Mouse (Mus musculus): ENCODE measurements around the gene Phxr2. TPM values are rescaled to one million over a fixed set of nuclear protein-coding genes. Genes with fewer than 3 reads are reported as not detected.

Gene Phxr2
- polyA plus RNA-seq, 1 experiment from 2014 or later, result not detected

- Histone ChIP-seq H3K4me2 (replicated peaks) (0 out of 2 replicates have a peak overlapping the region, but pooled peaks have one; percentile 4), H3K9me3 (no peaks in the 10 kb centered on the region), H3K27me3 (replicated peaks) (no peaks in the 10 kb centered on the region), H3K4me3 (replicated peaks) (no peak overlapping the region), H3K4me1 (replicated peaks) (no peaks in the 10 kb centered on the region), H3K27ac (no peak overlapping the region), H3K9ac (no peak overlapping the region), H3K36me3 (no peaks in the 10 kb centered on the region)
- ATAC-seq, result peak; percentile 80
- 47% methylated on average over 23 of the region's 23 CpGs for WGBS
Observed at GRCm38 (mm10) chr10:99084397-99085239, 41.5 kb downstream of the Phxr2 start.

GRCm38 (mm10) chr10:99083431-99084003 lies 42.6 kb downstream of the Phxr2 start:
- Histone ChIP-seq H3K36me3 (no peaks in the 10 kb centered on the region), H3K4me2 (replicated peaks) (no peak overlapping the region), H3K27me3 (replicated peaks) (no peaks in the 10 kb centered on the region), H3K4me3 (replicated peaks) (no peak overlapping the region), H3K9ac (no peak overlapping the region), H3K27ac (no peak overlapping the region), H3K9me3 (no peaks in the 10 kb centered on the region), H3K4me1 (replicated peaks) (no peaks in the 10 kb centered on the region)
- WGBS, result 84% methylated on average over 14 of the region's 14 CpGs
- ATAC-seq, result no peak

- no peak overlapping the region for H3K4me2 ChIP-seq (replicated peaks)
- WGBS, result 82% methylated on average over 10 of the region's 10 CpGs
- ATAC-seq, result no peak
- no peaks in the 10 kb centered on the region for H3K36me3 ChIP-seq
- no peak overlapping the region for H3K4me3 ChIP-seq (replicated peaks)
- no peak overlapping the region for H3K9ac ChIP-seq
- H3K27ac ChIP-seq, result no peak overlapping the region
- no peaks in the 10 kb centered on the region for H3K4me1 ChIP-seq (replicated peaks)
- H3K27me3 ChIP-seq (replicated peaks), result no peaks in the 10 kb centered on the region
- H3K9me3 ChIP-seq, result no peaks in the 10 kb centered on the region
Observed at GRCm38 (mm10) chr10:99081569-99081990, 44.5 kb downstream of the Phxr2 start.

GRCm38 (mm10) chr10:99078621-99079020 lies 47.5 kb downstream of the Phxr2 start:
- Histone ChIP-seq H3K4me1 (replicated peaks) (no peaks in the 10 kb centered on the region), H3K9me3 (no peaks in the 10 kb centered on the region), H3K9ac (no peak overlapping the region), H3K27me3 (replicated peaks) (no peaks in the 10 kb centered on the region), H3K4me3 (replicated peaks) (no peak overlapping the region), H3K27ac (no peak overlapping the region), H3K4me2 (replicated peaks) (no peak overlapping the region), H3K36me3 (no peaks in the 10 kb centered on the region)
- ATAC-seq, result no peak
- WGBS, result 74% methylated on average over 2 of the region's 2 CpGs

- no peaks in the 10 kb centered on the region for H3K4me1 ChIP-seq (replicated peaks)
- ATAC-seq, result no peak
- H3K27ac ChIP-seq, result no peak overlapping the region
- H3K4me3 ChIP-seq (replicated peaks), result no peak overlapping the region
- H3K36me3 ChIP-seq, result no peaks in the 10 kb centered on the region
- WGBS, result 85% methylated on average over 18 of the region's 18 CpGs
- H3K9ac ChIP-seq, result no peak overlapping the region
- no peaks in the 10 kb centered on the region for H3K9me3 ChIP-seq
- no peak overlapping the region for H3K4me2 ChIP-seq (replicated peaks)
- no peaks in the 10 kb centered on the region for H3K27me3 ChIP-seq (replicated peaks)
Observed at GRCm38 (mm10) chr10:99076113-99076895, 49.8 kb downstream of the Phxr2 start.

Other genes with a start within 250 kb of the Phxr2 start
- 155 and 176 TPM in 2 replicates for gene Atp2b1, start 211.9 kb downstream of the Phxr2 start, polyA plus RNA-seq (2015; fragmentation: Nextera tagmentation; extraction: Ambion mirVana)
- 21.2 and 23.3 TPM in 2 replicates for gene Poc1b, start 19.3 kb downstream of the Phxr2 start, polyA plus RNA-seq (2015; fragmentation: Nextera tagmentation; extraction: Ambion mirVana)
- gene Galnt4, start 18.2 kb downstream of the Phxr2 start, polyA plus RNA-seq (2015; fragmentation: Nextera tagmentation; extraction: Ambion mirVana), result 20.0 and 21.7 TPM in 2 replicates
- gene Dusp6, start 136.9 kb upstream of the Phxr2 start, polyA plus RNA-seq (2015; fragmentation: Nextera tagmentation; extraction: Ambion mirVana), result 33.5 and 38.1 TPM in 2 replicates

Measured in intestine, embryonic 15.5 days (tissue).